Mouse (Mus musculus) myocyte (in vitro differentiated cells): ENCODE results near the gene Ntrk3.

ENCODE experiments used
- E2F4 ChIP-seq: IDR thresholded peaks from one replicate; pipeline ENCODE4 v1.6.1; 2011; ENCODE audit warnings: mild to moderate bottlenecking, control low read depth, moderate library complexity; ENCODE audit not compliant: insufficient read depth
- MYOD1 ChIP-seq, 3 experiments: IDR thresholded peaks; one replicate each; pipeline ENCODE4 v1.6.1; 2011; ENCODE audit warnings: control low read depth in 2 of 3, low read depth in 2 of 3, mild to moderate bottlenecking in 2 of 3, moderate library complexity in 1 of 3; ENCODE audit not compliant: insufficient read length in 2 of 3, control insufficient read depth in 1 of 3
- POLR2A ChIP-seq: IDR thresholded peaks from one replicate; pipeline ENCODE4 v1.6.1; 2011; ENCODE audit warnings: low read depth, mild to moderate bottlenecking, control low read depth, moderate library complexity; ENCODE audit not compliant: insufficient read length
- POLR2AphosphoS2 ChIP-seq: IDR thresholded peaks from one replicate; pipeline ENCODE4 v1.6.1; 2011; ENCODE audit warnings: low read depth, control low read depth; ENCODE audit not compliant: insufficient read length
- TCF12 ChIP-seq: IDR thresholded peaks from one replicate; pipeline ENCODE4 v1.6.1; 2011; ENCODE audit warnings: mild to moderate bottlenecking, control low read depth; ENCODE audit not compliant: poor library complexity, insufficient read depth, severe bottlenecking
- TCF3 ChIP-seq: IDR thresholded peaks from one replicate; pipeline ENCODE4 v1.6.1; 2011; ENCODE audit warnings: low read depth, control low read depth; ENCODE audit not compliant: insufficient read length

- no peak for TF ChIP-seq TCF12
- TF ChIP-seq POLR2A = no peak
- TF ChIP-seq E2F4 = no peak
- no peak for TF ChIP-seq TCF3
- TF ChIP-seq POLR2AphosphoS2 = no peak
- no peak for TF ChIP-seq MYOD1 (IDR thresholded peaks at IDR 0.05; ENCODE audit: control insufficient read depth in 1 of 3, insufficient read length in 2 of 3, low read depth in 2 of 3)
Measured at GRCm38 (mm10) chr7:78592948-78593347, 144.9 kb downstream of the Ntrk3 start.
